Mouse (Mus musculus): ENCODE results near the gene Plekhg4.

DNA sequence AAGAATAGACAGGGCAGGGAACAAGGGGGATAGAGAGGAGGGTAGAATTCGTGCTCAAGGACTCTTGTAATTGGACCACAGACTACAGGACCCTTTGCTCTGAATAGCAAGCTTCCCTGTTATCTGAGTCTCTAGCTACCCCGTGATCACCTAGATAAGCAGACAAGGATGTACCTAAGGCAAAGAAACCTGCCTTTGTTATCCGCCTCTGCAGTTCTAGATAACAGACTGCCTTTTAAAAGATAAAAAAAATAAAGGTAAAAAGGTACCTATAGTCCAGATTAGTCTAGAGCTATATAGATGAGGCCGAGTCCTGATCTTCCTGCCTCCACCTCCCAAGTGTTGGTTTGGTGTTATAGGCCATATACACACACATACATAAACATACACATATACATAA is 30.3 kb upstream of the Plekhg4 start:
- TF ChIP-seq CTCF (IDR thresholded peaks at IDR 0.05; ENCODE audit: low read depth, low read length) (no peak), POLR2A (IDR thresholded peaks at IDR 0.05; ENCODE audit: borderline replicate concordance, low read depth, low read length) (no peak)
